ENCODE assay signal across 22 mouse cellular contexts in the genomic region with DNA sequence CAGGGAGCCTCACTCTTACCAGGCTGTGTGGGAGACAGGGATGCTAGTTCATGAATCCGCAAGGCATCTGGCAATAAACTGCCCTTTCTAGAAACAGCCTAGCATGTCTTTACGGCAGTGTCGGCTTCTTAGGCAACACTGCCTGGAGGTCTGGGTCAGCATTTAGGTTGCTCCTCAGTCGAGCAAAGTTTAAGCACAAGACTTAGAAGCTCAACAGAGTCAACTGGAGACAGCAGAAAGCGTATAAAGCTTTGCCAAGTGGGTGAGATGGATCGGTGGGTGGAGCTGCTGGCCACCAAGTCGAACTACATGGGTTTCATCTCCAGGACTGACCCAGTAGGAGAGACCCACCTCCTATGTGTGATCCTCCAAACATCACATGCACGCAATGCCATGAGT.
"Had no signal": no experiment of that assay in that cellular context is flagged by ENCODE, and none has a peak within 500 bp of the region (broad histone marks: within the 10 kb centered on the region; RNA-seq: fewer than 3 reads in every experiment).

No protein-coding gene starts in this region.

- H3K4me3 ChIP-seq: left cerebral cortex, adult 2 months; liver, embryonic 12.5 days; liver, embryonic 15.5 days; lung, embryonic 15.5 days; megakaryocyte, embryonic 14.5 days; midbrain, embryonic 10.5 days; midbrain, embryonic 13.5 days; myocyte; neural tube, embryonic 13.5 days; stomach, embryonic 15.5 days had no signal

- DNase-seq: kidney, adult 18-20 months; layer of hippocampus, postnatal 36 days; lung, adult 18-20 months; lung, postnatal 10 days; lung, postnatal 36 days; retina, postnatal 1 day; right cerebral cortex, postnatal 25 days; spleen, adult 18-20 months; thymus, adult 2 months; thymus, postnatal 14 days; thymus, postnatal 4 days had no signal

- H3K36me3 ChIP-seq: liver, embryonic 12.5 days; liver, embryonic 15.5 days; midbrain, embryonic 13.5 days; neural tube, embryonic 13.5 days; stomach, embryonic 15.5 days had no signal

- H3K4me2 ChIP-seq: liver, embryonic 12.5 days; liver, embryonic 15.5 days; lung, embryonic 15.5 days; midbrain, embryonic 13.5 days; neural tube, embryonic 13.5 days; stomach, embryonic 15.5 days had no signal

- H3K27me3 ChIP-seq: liver, embryonic 12.5 days; liver, embryonic 15.5 days; lung, embryonic 15.5 days; midbrain, embryonic 13.5 days; neural tube, embryonic 13.5 days; stomach, embryonic 15.5 days had no signal

- H3K27ac ChIP-seq: left cerebral cortex, adult 2 months; liver, embryonic 12.5 days; liver, embryonic 15.5 days; lung, embryonic 15.5 days; midbrain, embryonic 10.5 days; midbrain, embryonic 13.5 days; neural tube, embryonic 13.5 days; stomach, embryonic 15.5 days had no signal

- H3K9ac ChIP-seq: liver, embryonic 12.5 days; liver, embryonic 15.5 days; lung, embryonic 15.5 days; midbrain, embryonic 13.5 days; neural tube, embryonic 13.5 days; stomach, embryonic 15.5 days had no signal

- H3K9me3 ChIP-seq: liver, embryonic 12.5 days; liver, embryonic 15.5 days; lung, embryonic 15.5 days; megakaryocyte, embryonic 14.5 days; midbrain, embryonic 10.5 days; midbrain, embryonic 13.5 days; neural tube, embryonic 13.5 days; stomach, embryonic 15.5 days had no signal

- H3K4me1 ChIP-seq: megakaryocyte, embryonic 14.5 days had no signal

- ATAC-seq: liver, embryonic 12.5 days; midbrain, embryonic 13.5 days; midbrain, embryonic 16.5 days had no signal
